Mouse (Mus musculus) T-helper 1 cell (primary cell): Measurements from ENCODE around the gene Ccdc61.

ENCODE experiments used
- in situ Hi-C: fragments of 300-600 bp; cut with MboI, MseI; formaldehyde crosslinking; loops from one replicate; pipeline ENCODE4 v1.15.1; 2025; ENCODE audit warnings: high pct_unique_total_duplicates

Gene Ccdc61

DNA sequence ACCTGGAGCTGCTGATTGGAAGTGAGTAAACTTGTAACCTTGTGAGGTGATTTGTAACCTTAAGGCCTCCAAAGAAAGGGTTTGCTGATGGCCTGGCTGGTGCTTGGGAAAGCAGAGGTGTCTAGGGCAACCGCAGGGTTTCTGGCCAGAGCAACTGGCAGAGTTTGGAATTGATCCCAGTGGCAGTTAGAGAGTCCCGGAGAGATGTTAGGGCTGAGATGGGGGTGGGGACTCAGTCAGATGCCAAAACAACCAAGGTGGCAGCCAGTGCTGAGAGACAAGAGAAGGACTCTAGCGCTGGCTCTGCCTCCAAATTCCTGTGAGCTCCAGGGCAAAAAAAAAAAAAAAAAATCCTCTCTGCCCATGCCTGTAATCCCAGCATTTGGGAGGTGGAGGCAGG lies 7.7 kb upstream of the Ccdc61 start:
- in situ Hi-C loops = loop anchor here (5.0 kb wide), 1 partner anchor 34 kb away; no protein-coding TSS in a partner anchor

DNA sequence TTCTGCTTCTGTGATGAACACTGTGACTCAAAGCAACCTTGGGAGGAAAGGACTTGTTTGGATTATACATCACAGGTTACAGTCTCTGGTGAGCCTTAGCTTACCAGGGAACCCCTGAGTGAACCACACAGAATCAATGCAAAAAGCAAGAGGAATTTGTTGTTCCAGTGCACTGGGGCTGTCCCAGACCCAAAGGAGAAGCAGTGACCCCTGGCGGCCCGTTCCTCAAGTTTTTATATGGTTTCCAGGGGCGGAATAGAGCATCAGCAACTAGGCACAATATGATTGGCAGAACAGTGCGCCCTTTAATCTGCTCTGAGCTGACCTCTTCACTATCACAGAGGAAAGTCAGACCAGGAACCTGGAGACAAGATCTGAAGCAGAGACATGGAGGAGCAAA lies 6.0 kb upstream of the Ccdc61 start:
- in situ Hi-C loops = loop anchor here (5.0 kb wide), 1 partner anchor 36 kb away; no protein-coding TSS in a partner anchor

DNA sequence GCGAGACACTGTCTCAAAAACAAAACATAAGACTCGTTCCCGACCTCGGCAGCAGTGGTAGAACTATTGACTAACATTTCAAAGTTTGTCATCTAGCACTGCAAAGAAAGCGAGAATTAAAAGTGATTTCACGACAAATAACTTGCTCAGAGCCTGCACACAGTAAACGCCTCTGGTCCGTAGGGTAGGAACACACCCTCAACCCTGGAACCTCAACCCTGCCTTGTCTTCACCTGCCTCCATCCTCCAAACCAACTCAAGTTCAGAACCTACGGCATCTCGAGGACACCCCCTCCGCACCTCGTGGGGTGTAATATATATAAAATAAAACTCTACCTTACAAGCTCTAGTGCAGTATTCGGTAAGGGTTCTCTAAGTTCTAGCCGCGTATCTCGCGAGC lies 418 bp downstream of the Ccdc61 start:
- in situ Hi-C loops = loop anchor here (5.0 kb wide), 1 partner anchor 88 kb away; no protein-coding TSS in a partner anchor

DNA sequence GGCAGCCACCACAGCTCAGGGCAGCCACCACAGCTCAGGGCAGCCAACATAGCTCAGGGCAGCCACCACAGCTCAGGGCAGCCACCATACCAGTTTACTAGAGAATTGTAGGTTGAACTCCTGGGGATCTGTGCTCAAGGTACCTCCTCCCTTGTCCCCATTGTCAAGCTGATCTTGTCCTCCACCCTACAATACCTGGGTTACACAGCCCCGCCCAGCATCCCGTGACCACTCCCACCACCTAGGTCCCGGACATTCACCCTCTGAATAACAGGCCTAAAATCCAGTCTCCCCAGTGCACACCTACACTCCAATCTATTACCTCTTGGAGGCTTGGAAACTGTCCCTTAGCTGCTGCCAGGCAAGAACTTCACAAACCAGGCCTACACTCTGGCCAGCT lies 5.2 kb downstream of the Ccdc61 start:
- in situ Hi-C loops = no loop called here

DNA sequence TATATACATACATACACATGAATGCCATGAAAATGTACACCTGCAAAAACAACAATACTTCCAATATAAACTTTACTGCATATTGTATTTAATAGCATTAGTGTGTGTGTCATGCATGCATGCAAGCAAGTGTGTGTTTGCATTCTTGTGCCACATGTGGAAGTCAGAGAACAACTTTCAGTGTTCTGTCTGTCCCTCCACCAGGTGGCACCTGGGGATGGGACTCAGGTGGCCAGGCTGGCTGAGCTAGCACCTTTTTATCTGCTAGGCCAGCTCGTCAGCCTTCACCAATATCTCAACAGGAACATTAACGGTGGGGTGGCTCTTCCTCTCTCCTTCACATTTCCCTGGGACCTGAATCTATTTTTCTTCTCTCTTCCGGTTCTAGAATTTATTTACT lies 7.7 kb downstream of the Ccdc61 start:
- in situ Hi-C loops = no loop called here

DNA sequence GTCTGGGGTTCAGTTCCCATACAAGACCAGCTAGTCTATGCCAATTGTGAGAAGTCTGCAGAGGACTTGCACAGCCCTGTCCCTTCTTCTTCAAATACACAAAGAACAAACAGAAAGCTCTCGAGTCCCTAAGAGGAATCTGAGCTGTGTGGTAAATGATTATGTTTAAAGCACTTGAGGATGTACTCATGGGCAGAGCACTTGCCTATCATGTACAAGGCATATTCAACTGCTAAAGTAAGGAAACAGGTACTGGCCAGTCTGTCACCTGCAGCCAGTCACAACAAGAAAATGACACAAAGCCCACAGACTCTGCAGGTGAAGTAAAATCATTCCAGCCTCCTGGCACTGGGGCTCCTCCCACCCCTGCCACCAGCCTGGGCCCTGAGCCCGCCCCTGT lies 9.7 kb downstream of the Ccdc61 start:
- in situ Hi-C loops = no loop called here

DNA sequence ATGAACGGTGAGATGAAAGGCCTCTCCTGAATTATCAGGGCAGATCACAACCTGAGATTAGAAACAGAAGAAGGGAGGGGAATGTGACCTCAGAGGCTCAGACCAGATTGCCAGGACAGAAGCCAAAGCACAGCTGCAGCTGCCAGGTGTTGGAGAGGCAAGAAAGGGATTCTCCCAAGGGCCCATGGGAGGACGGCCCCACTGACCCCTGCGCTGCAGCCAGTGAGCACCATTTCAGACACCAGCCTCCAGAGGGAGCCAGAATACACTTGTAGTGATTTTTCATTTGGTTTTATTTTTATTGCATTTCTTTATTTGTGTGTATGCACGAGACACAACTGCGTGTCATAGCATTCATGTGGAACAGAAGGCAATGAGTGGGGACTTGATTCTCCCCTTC lies 13.7 kb downstream of the Ccdc61 start:
- in situ Hi-C loops = no loop called here

DNA sequence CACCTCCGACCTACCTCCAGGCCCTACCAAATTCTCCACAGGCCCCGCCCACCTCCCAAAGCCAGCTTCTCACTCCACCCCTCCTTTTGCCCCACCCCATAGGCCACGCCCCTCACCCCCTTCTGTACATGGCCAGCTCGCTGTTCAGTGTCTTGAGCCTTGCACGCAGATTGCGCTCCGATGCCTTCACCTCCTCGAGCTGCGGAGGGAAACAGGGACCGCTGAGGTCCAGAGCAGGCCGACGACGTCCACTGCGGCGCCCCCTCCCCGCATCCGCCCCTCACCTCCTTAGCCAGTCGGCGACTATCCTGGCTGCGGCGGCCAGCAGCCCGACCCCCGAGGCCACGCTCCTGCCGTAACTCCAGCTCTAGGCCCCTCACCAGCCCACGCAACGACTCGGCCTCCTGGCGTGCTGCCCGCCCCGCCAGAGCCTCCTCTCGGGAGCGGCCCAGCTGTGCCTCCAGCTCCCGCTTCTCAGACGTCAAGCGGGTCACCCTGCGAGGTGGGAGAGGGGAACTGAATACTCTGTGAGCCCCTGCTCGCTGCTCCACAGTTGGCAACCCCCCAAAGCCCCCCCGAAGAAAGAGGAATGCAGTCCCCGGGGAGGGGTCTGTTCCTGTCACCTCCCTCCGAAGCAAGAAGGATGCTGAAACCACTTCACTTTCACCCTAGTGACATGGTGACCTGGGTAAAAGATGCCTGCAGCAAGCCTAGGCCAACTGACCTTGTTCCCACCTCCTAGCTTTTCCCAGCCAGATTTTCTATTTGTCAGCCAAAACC lies 16.4 kb downstream of the Ccdc61 start:
- in situ Hi-C loops = no loop called here

DNA sequence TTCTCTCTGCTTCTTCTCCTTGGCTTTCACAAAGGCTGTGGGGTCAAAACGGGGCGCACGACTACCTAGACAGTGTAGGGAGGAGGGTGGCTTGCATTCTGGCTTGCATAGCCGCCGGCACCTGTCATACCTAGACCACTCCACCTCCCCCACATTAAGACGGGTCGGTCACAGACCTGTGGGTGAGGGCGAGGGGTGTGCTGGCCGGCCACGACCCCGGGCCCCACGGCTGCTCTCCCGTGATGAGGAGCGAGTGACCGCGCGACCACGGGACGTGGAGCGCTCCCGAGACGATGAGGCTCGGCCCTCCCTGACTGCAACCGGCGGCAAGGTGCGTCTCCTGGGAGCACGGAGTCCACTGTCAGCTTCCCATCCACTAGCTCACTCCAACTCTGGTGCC lies 17.2 kb downstream of the Ccdc61 start:
- in situ Hi-C loops = no loop called here

DNA sequence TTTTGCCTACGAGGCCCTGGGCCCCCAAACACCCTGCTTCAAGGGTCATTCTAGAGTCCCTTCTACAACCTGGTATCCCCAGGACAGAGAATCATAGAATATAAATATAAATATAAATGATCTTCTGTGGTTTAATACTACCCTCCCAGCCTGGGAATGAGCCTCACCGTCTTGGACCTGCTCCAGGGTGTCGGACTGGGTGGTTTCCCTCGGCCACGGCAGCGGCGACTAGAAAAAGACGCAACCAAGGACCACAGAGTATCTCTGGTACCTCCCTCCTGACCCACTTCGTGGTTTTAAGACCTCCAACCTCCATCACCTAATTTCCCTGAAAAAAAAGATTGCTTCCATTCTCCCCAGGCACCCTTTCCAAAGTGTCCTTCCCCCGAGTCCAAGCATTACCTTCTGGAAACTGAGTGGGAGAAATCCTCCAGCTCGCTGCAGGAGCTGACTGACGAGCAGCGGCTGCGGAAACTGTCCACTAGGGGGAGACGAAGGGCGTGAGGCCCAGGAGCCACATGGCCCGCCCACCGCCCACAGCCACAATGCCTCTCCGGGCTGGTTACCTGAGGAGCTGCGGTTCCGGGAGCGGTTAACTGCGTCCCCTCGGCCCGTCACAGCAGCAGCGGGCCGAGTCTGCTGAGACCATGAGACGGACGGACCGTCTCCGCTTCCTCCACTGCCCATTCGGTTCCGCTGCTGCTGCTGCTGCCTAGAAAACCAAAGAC lies 18.2 kb downstream of the Ccdc61 start:
- in situ Hi-C loops = no loop called here

DNA sequence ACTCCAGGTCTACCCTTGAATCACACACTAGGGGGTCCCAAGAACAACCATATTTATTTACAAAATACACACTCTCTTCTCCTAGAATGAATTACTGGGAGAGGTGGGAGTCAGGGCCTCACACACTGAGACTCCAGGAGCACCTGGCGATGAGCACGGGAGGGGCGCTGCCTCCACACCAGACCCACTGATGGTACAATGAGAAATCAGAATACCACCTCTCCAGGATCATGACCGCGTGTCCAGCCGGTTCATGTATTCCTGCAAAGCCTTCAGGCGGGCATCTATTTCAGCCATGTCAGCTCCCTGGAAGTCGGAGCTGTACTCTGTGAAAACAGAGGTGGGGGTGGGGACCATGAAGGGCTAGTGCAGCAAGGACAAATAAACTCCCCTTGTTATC lies 19.4 kb downstream of the Ccdc61 start:
- in situ Hi-C loops = no loop called here

DNA sequence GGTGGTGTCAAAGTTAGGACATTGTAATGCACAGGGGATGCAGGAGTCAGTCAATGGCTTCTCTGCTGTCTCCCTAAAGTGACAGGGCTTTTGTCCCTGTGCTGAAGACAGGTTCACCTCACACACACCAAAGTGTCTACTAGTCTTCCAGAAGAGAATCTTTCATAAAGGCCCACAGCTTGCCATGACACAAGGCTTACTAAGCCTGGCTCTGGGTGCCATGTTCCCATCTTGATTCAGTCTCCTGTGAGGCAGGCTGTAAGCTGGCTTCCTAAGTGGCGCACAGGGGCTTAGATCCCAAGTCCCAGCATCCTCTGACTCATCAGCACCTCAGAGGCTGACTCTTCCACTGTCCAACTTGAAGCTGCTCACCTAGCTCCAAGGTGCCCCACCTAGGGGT lies 23.3 kb downstream of the Ccdc61 start:
- in situ Hi-C loops = no loop called here

DNA sequence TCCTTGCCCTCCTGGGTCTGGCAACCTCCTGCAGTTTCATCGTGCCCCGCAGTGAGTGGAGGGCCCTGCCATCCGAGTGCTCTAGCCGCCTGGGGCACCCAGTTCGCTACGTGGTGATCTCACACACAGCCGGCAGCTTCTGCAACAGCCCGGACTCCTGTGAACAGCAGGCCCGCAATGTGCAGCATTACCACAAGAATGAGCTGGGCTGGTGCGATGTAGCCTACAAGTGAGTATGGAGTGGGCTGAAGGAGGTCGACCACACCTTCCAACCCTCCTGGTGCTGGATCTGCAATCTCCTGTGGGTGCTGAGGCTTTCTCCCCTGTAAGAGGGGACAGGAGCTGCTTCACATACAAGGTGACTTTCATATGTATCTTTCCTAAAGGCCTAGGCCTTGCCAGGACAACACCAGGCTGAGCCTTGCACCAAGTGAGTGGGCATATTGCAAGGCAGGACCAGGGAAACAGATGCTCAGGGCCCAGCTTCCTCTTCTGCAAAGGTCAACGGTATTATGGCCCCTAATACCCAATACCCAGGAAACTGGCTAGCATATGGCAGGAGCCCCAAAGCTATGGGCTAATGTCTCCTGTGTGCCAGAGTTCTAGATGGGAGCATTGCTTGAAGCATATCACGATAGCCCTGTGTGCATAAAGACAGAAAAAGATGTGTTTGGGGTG lies 25.3 kb downstream of the Ccdc61 start:
- in situ Hi-C loops = no loop called here

DNA sequence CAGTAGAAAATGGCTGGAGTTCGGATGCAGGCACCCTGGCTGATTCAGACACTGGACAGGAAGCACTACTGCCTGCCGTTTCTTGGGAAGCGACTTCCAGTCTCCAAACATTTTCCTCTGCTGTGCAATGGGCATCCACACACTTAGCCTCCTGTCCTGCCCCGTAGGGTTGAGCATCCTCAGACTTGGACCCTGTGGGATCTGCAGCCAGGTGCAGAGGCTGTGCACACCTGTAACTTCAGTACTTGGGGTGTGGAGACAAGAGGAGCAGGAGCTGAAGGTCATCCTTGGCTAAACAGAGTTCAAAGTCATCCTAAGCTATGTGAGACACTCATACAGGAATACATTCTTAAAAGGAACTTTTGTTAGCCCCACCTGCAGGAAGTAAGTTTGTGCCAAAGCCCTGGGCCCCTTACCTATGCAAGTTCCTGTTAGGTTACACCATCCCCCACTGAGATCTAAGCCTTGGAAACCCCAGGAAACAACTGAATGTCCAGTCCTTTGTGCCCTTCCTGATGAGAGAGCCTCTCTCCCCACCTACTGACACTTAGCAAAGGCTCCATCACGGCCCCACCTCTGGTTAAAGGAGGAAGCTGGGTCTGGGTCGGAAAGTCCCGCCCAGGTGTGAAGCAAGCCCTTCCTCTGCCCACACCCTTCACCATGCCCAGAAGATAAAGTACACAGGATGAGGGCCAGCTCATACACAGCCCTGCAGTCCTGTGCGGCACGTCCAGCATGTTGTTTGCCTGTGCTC lies 26.0 kb downstream of the Ccdc61 start:
- in situ Hi-C loops = no loop called here

DNA sequence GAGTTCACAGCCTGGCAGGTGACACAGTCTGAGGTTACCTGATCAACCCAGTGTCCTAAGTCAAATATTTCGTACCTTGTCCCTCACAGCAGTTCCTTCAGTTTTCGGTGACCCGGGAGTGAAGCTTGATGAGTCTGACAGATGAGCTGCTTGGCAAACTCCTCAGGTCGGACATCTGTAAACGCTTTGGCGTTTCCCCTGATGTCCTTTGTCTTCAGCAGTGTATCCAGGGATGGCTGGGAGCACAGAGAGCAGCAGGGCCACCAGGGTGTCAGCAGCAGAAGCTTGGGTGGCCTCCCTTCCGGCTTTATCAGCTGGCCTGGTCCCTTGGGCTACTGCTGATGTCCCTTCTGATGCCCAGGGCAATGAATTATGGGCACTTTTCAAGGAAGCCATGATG lies 31.5 kb downstream of the Ccdc61 start:
- in situ Hi-C loops = loop anchor here (10.0 kb wide), 1 partner anchor 654 kb away; no protein-coding TSS in a partner anchor

DNA sequence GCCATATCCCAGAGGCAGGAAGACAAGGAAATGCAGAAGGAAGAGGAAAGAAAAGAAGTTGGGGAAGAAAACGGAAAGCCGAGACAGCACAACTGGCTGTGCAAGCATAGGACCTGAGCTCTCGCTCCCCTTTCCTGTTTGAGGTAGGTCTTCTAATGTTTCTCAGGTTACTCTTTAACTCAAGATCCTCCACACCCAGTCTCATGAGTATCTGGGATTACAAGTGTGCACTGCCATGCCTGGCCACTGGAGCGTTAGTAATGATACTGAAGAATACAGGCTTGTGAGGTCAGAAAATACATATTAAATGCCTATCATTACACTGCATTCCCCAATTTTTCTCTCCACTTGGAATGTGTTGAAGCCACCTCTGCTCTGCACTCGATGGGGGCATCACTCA lies 34.8 kb downstream of the Ccdc61 start:
- in situ Hi-C loops = loop anchor here (10.0 kb wide), 1 partner anchor 651 kb away; no protein-coding TSS in a partner anchor

DNA sequence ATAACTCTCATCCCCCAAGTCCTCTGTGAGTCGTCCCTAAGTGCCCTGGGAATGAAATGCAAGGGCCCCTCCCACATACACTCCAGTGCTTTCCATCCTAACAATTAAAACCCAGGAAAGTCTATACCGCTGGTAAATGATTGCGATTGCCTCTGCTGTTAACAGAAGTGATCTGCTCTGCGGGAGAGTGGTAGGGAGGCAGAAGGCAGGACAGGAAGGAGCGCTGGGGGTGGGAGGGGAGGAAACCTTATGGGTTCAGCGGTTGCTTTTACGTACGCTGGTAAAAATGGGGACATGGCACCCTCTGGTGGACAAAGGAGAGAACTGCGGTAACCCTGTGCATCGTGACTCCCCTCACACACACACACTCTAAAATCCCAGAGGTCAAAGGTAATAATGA lies 37.0 kb downstream of the Ccdc61 start:
- in situ Hi-C loops = loop anchor here (10.0 kb wide), 1 partner anchor 648 kb away; no protein-coding TSS in a partner anchor

DNA sequence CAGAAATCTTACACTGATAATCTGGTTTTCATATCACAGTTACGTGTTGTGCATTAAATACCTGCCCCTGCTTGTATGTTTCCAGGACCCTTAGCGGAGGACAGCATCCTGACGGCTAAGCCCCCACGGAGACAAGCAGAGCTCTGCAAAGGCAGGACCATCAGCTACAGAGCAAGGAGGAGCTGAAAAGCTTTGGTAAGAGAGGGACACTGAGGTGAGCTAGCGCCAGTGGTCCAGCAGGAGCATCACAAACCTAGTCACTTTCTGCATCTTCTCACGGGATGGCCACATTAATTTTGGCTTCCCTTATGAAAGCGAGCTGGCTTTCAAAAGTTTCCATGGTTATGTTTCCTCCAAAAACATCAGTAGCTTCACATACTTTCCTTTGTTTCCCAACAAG lies 37.4 kb downstream of the Ccdc61 start:
- in situ Hi-C loops = loop anchor here (10.0 kb wide), 1 partner anchor 648 kb away; no protein-coding TSS in a partner anchor

DNA sequence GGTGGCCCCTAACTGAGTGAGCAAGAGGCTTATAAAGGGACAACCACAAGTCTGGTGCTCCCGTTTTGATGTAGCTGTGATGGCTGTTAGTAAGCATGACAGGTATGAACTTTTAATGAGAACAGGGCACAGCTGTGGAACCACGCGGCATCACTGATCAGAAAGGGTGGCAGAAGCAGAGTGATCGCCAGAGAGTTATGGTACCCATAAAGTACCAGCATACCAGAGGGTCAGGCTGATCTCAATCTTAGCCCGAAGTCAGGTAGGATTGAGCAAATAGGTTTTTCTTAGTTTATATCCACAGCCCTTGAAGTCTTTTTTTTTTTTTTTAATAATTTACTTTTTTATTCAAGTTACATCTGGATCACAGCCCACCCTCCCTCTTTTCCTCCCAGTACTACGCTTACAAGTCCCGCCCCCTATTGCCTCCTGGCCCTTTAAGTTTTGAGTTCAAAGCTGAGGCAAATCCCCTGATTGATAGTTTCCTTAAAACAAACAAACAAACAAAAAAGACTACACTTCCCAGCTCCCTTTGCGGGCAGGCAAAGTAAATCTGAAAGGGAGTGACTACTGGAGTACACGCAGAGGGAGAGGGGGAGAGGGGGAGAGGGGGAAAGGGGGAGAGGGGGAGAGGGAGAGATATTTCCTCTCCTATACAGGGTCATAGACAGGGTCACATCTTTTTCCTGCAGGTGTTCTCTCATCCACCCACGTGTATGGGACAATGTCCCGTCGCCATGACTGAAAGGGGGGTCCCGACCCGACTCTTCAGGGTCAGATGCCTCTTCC lies 38.0 kb downstream of the Ccdc61 start:
- in situ Hi-C loops = loop anchor here (10.0 kb wide), 1 partner anchor 647 kb away; no protein-coding TSS in a partner anchor

DNA sequence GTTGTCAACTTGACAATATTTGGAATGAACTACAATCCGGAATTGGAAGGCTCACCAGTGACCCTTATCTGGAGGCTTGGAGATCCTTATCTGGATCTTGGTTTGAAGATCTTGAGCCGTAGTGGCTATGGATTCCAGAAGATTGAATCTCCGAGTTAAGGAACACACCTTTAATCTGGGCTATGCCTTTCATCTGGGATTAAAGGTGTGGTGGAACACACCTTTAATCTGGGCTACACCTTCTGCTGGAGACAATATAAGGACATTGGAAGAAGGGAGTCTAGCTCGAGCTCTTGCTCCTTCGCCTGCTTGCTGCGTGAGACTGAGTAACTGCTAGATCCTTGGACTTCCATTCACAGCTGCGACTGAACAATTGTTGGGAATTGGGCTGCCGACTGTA lies 39.2 kb downstream of the Ccdc61 start, which contains the start of gene Pglyrp1:
TSS of gene Pglyrp1 (plus strand) at position 301 of the 400 bp plus-strand sequence.
- in situ Hi-C loops = loop anchor here (10.0 kb wide), 1 partner anchor 646 kb away; no protein-coding TSS in a partner anchor
